Mouse (Mus musculus) ES-E14 (cell line): Measurements from ENCODE around the gene Mical2. TPM values are rescaled to one million over a fixed set of nuclear protein-coding genes. Genes with fewer than 3 reads are reported as not detected.

ENCODE experiments used
- DNase-seq: peaks from one replicate; pipeline ENCODE4 v3.0.0-alpha.2; 2013; ENCODE audit warnings: low read depth, low spot score
- H3K27ac ChIP-seq: 2 replicates; pipeline ENCODE4 v1.5.1; 2012; ENCODE audit warnings: low read depth, mild to moderate bottlenecking, low read length, moderate library complexity, mixed read lengths; ENCODE audit not compliant: poor library complexity, insufficient read depth, severe bottlenecking
- H3K36me3 ChIP-seq: 2 replicates; pipeline ENCODE4 v1.6.1; 2012; ENCODE audit warnings: mild to moderate bottlenecking, low read length, moderate library complexity, mixed read lengths; ENCODE audit not compliant: control insufficient read depth, poor library complexity, insufficient read depth, severe bottlenecking
- H3K4me1 ChIP-seq, 2 experiments: fragments of 150-350 bp in 1 of 2; sonication (generic) in 1 of 2; 2 replicates each; pipeline ENCODE4 v1.6.1; 2012; ENCODE audit warnings: low read length in 2 of 2, mild to moderate bottlenecking in 1 of 2, mixed read lengths in 1 of 2; ENCODE audit not compliant: control insufficient read depth in 2 of 2, insufficient read depth in 2 of 2, poor library complexity in 1 of 2
- H3K4me3 ChIP-seq, 2 experiments: fragments of 150-350 bp in 1 of 2; sonication (generic) in 1 of 2; 2 replicates each; pipeline ENCODE4 v1.5.1; 2012; ENCODE audit warnings: low read length in 2 of 2, low read depth in 1 of 2, mild to moderate bottlenecking in 1 of 2, mixed read lengths in 1 of 2; ENCODE audit not compliant: insufficient read depth in 1 of 2, poor library complexity in 1 of 2, severe bottlenecking in 1 of 2
- H3K9ac ChIP-seq: 2 replicates; pipeline ENCODE4 v1.6.1; 2012; ENCODE audit warnings: low read depth, mild to moderate bottlenecking, low read length, mixed read lengths; ENCODE audit not compliant: poor library complexity, insufficient read depth, severe bottlenecking
- H3K9me3 ChIP-seq: fragments of 150-350 bp; sonication (generic); 2 replicates; pipeline ENCODE4 v1.6.1; 2012; ENCODE audit warnings: low read depth, mild to moderate bottlenecking, low read length; ENCODE audit not compliant: control insufficient read depth, insufficient read depth
- CHD2 ChIP-seq: IDR thresholded peaks from 2 replicates; pipeline ENCODE4 v1.6.1; 2014; ENCODE audit warnings: mild to moderate bottlenecking, low read depth, low read length, inconsistent platforms
- HCFC1 ChIP-seq: IDR thresholded peaks from 2 replicates; pipeline ENCODE4 v1.6.1; 2012; ENCODE audit warnings: low read length, inconsistent platforms, borderline replicate concordance; ENCODE audit not compliant: insufficient read depth
- MAFK ChIP-seq: IDR thresholded peaks from 2 replicates; pipeline ENCODE4 v1.6.1; 2014; ENCODE audit warnings: mild to moderate bottlenecking, low read depth, low read length, inconsistent platforms; ENCODE audit not compliant: insufficient read depth
- ZC3H11A ChIP-seq: IDR thresholded peaks from 2 replicates; pipeline ENCODE4 v1.6.1; 2012; ENCODE audit warnings: low read depth, mild to moderate bottlenecking, inconsistent platforms, low read length, borderline replicate concordance
- ZNF384 ChIP-seq: IDR thresholded peaks from 2 replicates; pipeline ENCODE4 v1.6.1; 2012; ENCODE audit warnings: low read depth, low read length, inconsistent platforms
- in situ Hi-C, 2 experiments: fragments of 600-800 bp; cut with MboI; formaldehyde crosslinking; loops; one replicate each; pipeline ENCODE4 v1.15.1; 2025; ENCODE audit warnings: low sequenced_read_pairs in 2 of 2, inconsistent platforms in 1 of 2; ENCODE audit not compliant: unreplicated experiment in 2 of 2
- total RNA-seq: library from RNA; depleted of rRNA; stranded (reverse); fragments of 300-350 nt; gene quantifications from 2 replicates; pipeline ENCODE4 v1.2.3, GENCODE M21; 2012

Mical2 gene
- total RNA-seq, 1 experiment = 9.9 TPM

DNA sequence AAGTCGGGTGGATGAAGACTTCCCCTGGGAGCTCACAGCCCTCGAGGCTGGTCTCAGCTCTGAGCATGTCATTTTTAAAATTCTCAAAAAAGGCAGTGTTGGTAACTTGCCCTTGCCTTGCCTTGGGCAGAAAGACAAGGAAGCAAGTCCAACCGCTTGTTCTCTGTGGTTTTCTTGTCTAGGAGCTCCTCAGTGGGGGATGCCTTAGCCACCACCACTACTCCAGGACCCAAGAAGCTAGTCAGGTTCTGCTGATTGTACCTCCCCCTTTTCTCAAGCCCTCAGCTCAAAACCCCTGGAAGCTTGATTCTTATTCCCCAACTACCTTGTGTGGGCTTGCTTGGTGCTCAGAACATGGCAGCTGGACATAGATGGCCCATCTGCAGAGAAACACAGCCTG is 115.4 kb downstream of the Mical2 start:
- no peak overlapping the region for H3K9ac ChIP-seq
- no peak overlapping the region for H3K27ac ChIP-seq
- no peaks in the 10 kb centered on the region for H3K4me1 ChIP-seq
- in situ Hi-C loops = no loop called here
- TF ChIP-seq MAFK (no peak), ZC3H11A (no peak), CHD2 (no peak), ZNF384 (no peak), HCFC1 (no peak)
- H3K9me3 ChIP-seq = no peaks in the 10 kb centered on the region
- no peak for DNase-seq
- no peak overlapping the region for H3K4me3 ChIP-seq
- no peaks in the 10 kb centered on the region for H3K36me3 ChIP-seq

DNA sequence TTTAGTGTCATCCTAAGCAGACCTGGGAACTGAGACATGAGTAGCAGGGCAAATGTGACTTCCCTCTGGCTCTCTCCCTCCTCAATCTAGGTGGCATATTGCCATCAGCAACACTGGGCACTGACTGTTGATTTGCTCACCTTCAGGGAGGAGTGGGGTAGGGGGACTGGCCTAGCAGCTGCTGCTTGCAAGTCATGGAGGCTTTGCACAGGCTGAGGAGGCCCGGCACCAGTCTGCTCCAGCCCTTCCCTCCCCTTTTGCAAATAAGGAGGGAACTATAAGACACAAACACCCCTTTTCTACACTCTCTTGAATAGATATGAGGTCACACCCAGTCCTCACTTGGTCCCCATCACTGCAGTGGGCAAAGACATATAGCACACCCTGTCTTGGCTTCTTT is 120.0 kb downstream of the Mical2 start:
- Histone ChIP-seq H3K4me1 (no peaks in the 10 kb centered on the region), H3K4me3 (no peak overlapping the region), H3K27ac (no peak overlapping the region), H3K9ac (no peak overlapping the region), H3K36me3 (no peaks in the 10 kb centered on the region), H3K9me3 (no peaks in the 10 kb centered on the region)
- in situ Hi-C loops = no loop called here
- TF ChIP-seq ZNF384 = no peak
- no peak for TF ChIP-seq MAFK
- TF ChIP-seq HCFC1 = no peak
- no peak for TF ChIP-seq CHD2
- TF ChIP-seq ZC3H11A = no peak
- DNase-seq = no peak

- H3K9me3 ChIP-seq = no peaks in the 10 kb centered on the region
- H3K27ac ChIP-seq = no peak overlapping the region
- no peak overlapping the region for H3K4me3 ChIP-seq
- no peaks in the 10 kb centered on the region for H3K4me1 ChIP-seq
- H3K9ac ChIP-seq = no peak overlapping the region
- no peaks in the 10 kb centered on the region for H3K36me3 ChIP-seq
- in situ Hi-C loops = no loop called here
- DNase-seq = no peak
- TF ChIP-seq ZC3H11A (no peak), MAFK (no peak), HCFC1 (no peak), ZNF384 (no peak), CHD2 (no peak)
These were observed 125.9 kb downstream of the Mical2 start for GRCm38 (mm10) chr7:112351541-112351940.

DNA sequence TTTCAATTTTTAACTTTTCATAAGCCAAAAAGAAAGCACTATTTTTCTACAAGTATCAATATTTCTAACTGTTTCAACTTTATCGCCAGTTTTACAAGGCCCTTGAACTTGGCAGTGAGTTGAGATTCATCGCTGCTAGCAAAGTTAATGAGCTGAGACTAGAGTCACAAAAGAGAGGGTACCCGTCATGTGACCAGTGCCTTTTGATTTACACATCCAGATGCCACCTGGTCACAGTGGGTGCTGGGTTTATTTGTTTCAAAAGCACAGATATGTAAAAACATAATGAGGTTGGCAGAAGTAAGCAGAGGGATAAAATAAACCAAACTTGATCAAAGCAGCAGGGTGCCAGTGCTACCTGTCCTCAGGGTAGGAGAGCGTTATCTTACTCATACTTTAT is 126.3 kb downstream of the Mical2 start:
- Histone ChIP-seq H3K9me3 (no peaks in the 10 kb centered on the region), H3K36me3 (no peaks in the 10 kb centered on the region), H3K27ac (no peak overlapping the region), H3K9ac (no peak overlapping the region), H3K4me3 (no peak overlapping the region), H3K4me1 (no peaks in the 10 kb centered on the region)
- in situ Hi-C loops = no loop called here
- no peak for DNase-seq
- no peak for TF ChIP-seq MAFK
- TF ChIP-seq ZC3H11A = no peak
- TF ChIP-seq ZNF384 = no peak
- no peak for TF ChIP-seq CHD2
- TF ChIP-seq HCFC1 = no peak

GRCm38 (mm10) chr7:112353011-112353410 is 127.4 kb downstream of the Mical2 start:
- Histone ChIP-seq H3K9ac (no peak overlapping the region), H3K36me3 (no peaks in the 10 kb centered on the region), H3K4me3 (no peak overlapping the region), H3K4me1 (no peaks in the 10 kb centered on the region), H3K27ac (no peak overlapping the region), H3K9me3 (no peaks in the 10 kb centered on the region)
- DNase-seq = no peak
- in situ Hi-C loops = no loop called here
- TF ChIP-seq HCFC1 (no peak), ZC3H11A (no peak), CHD2 (no peak), ZNF384 (no peak), MAFK (no peak)
